Mouse (Mus musculus) stomach, postnatal 0 days (tissue): ENCODE measurements around the gene R3hdm2.

Experiments
- CTCF ChIP-seq: IDR thresholded peaks from 2 replicates; pipeline ENCODE4 v1.5.1; 2016; ENCODE audit warnings: antibody characterized with exemption, low read depth, mild to moderate bottlenecking, moderate library complexity
- EP300 ChIP-seq: optimal IDR thresholded peaks from 2 replicates; pipeline ENCODE3; 2016; ENCODE audit warnings: antibody characterized with exemption

- TF ChIP-seq CTCF: no peak
- no peak for TF ChIP-seq EP300
Measured at GRCm38 (mm10) chr10:127349810-127350209, 30.3 kb upstream of the R3hdm2 start.
